Mouse (Mus musculus) v-Abl transformed pro-B cells (cell line): Measurements from ENCODE around the gene Afmid.

Experiments used
- in situ Hi-C, 2 experiments: fragments of 400-800 bp; cut with MboI; formaldehyde crosslinking; loops; one replicate each; pipeline ENCODE4 v1.15.1; 2025; ENCODE audit not compliant: unreplicated experiment in 2 of 2

The Afmid gene

GRCm38 (mm10) chr11:117871376-117871775, 45.7 kb downstream of the Afmid start:
- in situ Hi-C loops: loop anchor here (5.0 to 25.0 kb wide), 9 partner anchors 93 to 566 kb away; partner anchors contain the start of gene C1qtnf1 (in 1 of the 2)

GRCm38 (mm10) chr11:117871911-117872584, 46.3 kb downstream of the Afmid start:
- in situ Hi-C loops: loop anchor here (5.0 to 25.0 kb wide), 9 partner anchors 93 to 565 kb away; partner anchors contain the start of gene C1qtnf1 (in 1 of the 2)

- in situ Hi-C loops: loop anchor here (5.0 to 25.0 kb wide), 9 partner anchors 92 to 564 kb away; partner anchors contain the start of gene C1qtnf1 (in 1 of the 2)
These were observed 47.3 kb downstream of the Afmid start, which contains the start of gene Tha1 for GRCm38 (mm10) chr11:117872861-117873608. TSS of gene Tha1 (minus strand) at chr11:117873481.

GRCm38 (mm10) chr11:117874419-117874818, 48.7 kb downstream of the Afmid start:
- in situ Hi-C loops: loop anchor here (5.0 to 25.0 kb wide), 9 partner anchors 90 to 563 kb away; partner anchors contain the start of gene C1qtnf1 (in 1 of the 2)

GRCm38 (mm10) chr11:117875681-117876080, 50.0 kb downstream of the Afmid start:
- in situ Hi-C loops: loop anchor here (10.0 kb wide), 2 partner anchors 89 to 339 kb away; no protein-coding TSS in a partner anchor

- in situ Hi-C loops: loop anchor here (10.0 kb wide), 2 partner anchors 87 to 337 kb away; no protein-coding TSS in a partner anchor
These were observed 52.4 kb downstream of the Afmid start for GRCm38 (mm10) chr11:117877917-117878745.

- in situ Hi-C loops: loop anchor here (10.0 kb wide), 2 partner anchors 86 to 336 kb away; no protein-coding TSS in a partner anchor
These were observed 53.2 kb downstream of the Afmid start for GRCm38 (mm10) chr11:117878892-117879291.

- in situ Hi-C loops: loop anchor here (10.0 kb wide), 2 partner anchors 85 to 335 kb away; no protein-coding TSS in a partner anchor
These were observed 54.0 kb downstream of the Afmid start for GRCm38 (mm10) chr11:117879676-117880075.

GRCm38 (mm10) chr11:117880336-117880976, 54.7 kb downstream of the Afmid start:
- in situ Hi-C loops: no loop called here

- in situ Hi-C loops: no loop called here
These were observed 55.2 kb downstream of the Afmid start for GRCm38 (mm10) chr11:117880977-117881358.

GRCm38 (mm10) chr11:117881787-117882186, 56.1 kb downstream of the Afmid start:
- in situ Hi-C loops: no loop called here

- in situ Hi-C loops: no loop called here
These were observed 56.5 kb downstream of the Afmid start for GRCm38 (mm10) chr11:117882208-117882607.

GRCm38 (mm10) chr11:117886000-117886399, 60.3 kb downstream of the Afmid start:
- in situ Hi-C loops: loop anchor here in 1 of 2 experiments (5.0 kb wide), 1 partner anchor 36 kb away; no protein-coding TSS in a partner anchor

GRCm38 (mm10) chr11:117888168-117888852, 62.6 kb downstream of the Afmid start:
- in situ Hi-C loops: loop anchor here in 1 of 2 experiments (5.0 kb wide), 1 partner anchor 34 kb away; no protein-coding TSS in a partner anchor

- in situ Hi-C loops: loop anchor here in 1 of 2 experiments (5.0 kb wide), 1 partner anchor 33 kb away; no protein-coding TSS in a partner anchor
These were observed 63.4 kb downstream of the Afmid start for GRCm38 (mm10) chr11:117888853-117889822.
